Mouse (Mus musculus) right cerebral cortex, adult 18-20 months (tissue): Measurements from ENCODE around the gene Sall1.

Experiments
- DNase-seq: peaks from one replicate; pipeline ENCODE4 v3.0.0; 2022; ENCODE audit warnings: mixed read lengths

Sall1 gene

DNA sequence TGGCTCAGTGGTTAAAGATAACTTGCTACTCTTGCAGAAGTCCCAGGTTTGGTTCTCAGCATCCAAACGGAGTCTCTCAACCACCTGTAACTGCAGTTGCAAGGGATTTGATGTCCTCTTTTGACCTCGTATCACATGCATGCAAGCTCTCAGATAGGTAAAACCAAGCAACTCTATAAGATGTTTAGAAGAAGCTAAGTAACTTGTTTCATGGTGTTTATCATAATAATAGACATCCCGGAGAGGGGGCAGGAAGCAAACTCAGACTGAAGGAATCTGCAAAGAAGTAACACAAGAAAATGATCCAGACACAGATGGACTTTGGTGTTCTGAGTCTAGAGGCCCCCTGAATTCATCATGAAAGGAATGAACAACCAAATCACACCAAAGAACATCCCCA is 55.0 kb downstream of the Sall1 start:
- DNase-seq = no peak

DNA sequence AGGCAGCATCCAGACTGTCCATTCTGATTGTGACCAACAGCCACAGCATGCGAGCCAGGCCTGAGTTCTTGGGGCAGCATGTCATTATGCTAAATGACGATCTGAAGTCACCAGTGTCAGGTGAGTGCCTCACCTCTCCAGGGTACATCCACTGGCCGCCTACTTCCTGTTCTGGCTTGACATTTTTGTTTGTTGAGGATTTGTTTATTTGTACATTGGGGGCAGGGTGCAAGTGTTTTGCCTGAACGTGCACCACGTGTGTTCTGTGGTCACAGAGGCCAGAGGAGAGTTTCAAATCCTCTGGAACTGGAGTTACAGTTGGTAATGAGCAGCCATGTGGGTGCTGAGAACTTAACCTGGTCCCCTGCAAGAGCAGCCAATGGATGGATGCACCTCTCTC is 60.5 kb downstream of the Sall1 start:
- no peak for DNase-seq
